Mouse (Mus musculus): ENCODE results near the gene Pi4ka. TPM values are rescaled to one million over a fixed set of nuclear protein-coding genes. Genes with fewer than 3 reads are reported as not detected.

Gene Pi4ka
- polyA plus RNA-seq, 2 experiments, result 36.5 to 62.3 TPM

DNA sequence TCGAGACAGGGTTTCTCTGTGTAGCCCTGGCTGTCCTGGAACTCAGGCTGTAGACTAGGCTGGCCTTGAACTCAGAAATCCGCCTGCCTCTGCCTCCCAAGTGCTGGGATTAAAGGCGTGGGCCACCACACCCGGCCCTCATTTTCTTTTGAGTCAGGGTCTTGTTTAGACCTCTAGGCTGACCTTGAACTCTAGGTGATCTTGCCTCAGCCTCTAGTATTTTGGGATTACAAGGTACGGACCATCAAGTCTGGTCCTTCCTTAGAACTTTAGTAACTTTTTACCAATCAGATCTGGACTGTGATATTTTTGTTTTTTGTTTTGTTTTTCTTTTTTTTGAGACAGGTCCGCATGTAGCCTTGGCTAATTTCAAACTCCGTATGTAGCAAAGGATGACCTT is 130.4 kb downstream of the Pi4ka start, which contains the start of gene Tmem191c:
Gene Tmem191c, plus strand, starts transcription at position 357 of the 400 bp plus-strand sequence.
- ATAC-seq (ENCODE audit: low FRiP score, low read depth) (no peak), DNase-seq (ENCODE audit: low spot score) (no peak)
- Histone ChIP-seq H3K9me3 (ENCODE audit: control insufficient read depth, low read length) (peaks cover 4% of the 10 kb centered on the region), H3K4me2 (replicated peaks; ENCODE audit: low read depth, low read length, severe bottlenecking) (peak within 1 kb of the TSS; percentile 92), H3K9ac (ENCODE audit: low read depth, low read length, severe bottlenecking) (peak within 1 kb of the TSS; percentile 50; the same call in 1 of the 2 replicates), H3K4me1 (ENCODE audit: control insufficient read depth, insufficient read depth, low read length) (peaks cover 16% of the 10 kb centered on the region), H3K27ac (replicated peaks; ENCODE audit: low read depth, low read length) (peak within 1 kb of the TSS; percentile 72), H3K27me3 (ENCODE audit: control insufficient read depth, insufficient read depth, low read length) (peaks cover 21% of the 10 kb centered on the region), H3K4me3 (replicated peaks; ENCODE audit: low read length) (peak within 1 kb of the TSS; percentile 56), H3K36me3 (ENCODE audit: control insufficient read depth, insufficient read depth, low read length) (peaks cover 15% of the 10 kb centered on the region)
- no peak for TF ChIP-seq POLR2A (IDR thresholded peaks at IDR 0.05; ENCODE audit: borderline replicate concordance, extremely low read depth, insufficient read depth, insufficient read length)
- 57% methylated on average over 7 of the region's 7 CpGs for WGBS

DNA sequence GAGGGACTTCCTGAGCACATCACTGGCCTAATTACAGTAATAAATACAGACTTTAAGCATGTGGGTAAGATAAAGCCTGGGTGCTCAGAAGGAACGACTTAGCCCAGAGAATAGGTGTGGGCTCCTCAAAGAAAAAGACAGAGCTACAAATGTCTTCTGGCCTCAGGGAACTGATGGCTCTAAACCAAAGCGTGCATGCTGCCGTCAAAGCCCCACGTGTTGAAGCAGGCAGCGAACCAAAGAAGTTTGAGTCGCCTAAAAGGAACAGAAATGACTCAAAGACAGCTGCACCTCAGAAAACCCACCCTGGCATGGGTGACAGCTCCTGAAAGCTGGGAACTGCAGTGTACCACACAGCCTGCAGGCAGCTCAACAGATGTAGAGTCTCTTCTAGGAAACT is 134.3 kb downstream of the Pi4ka start:
- no peak for TF ChIP-seq POLR2A (IDR thresholded peaks at IDR 0.05; ENCODE audit: borderline replicate concordance, extremely low read depth, insufficient read depth, insufficient read length)
- Histone ChIP-seq H3K4me3 (replicated peaks; ENCODE audit: low read length) (no peak overlapping the region), H3K36me3 (ENCODE audit: control insufficient read depth, insufficient read depth, low read length) (no peaks in the 10 kb centered on the region), H3K9ac (ENCODE audit: low read depth, low read length, severe bottlenecking) (no peak overlapping the region), H3K4me1 (ENCODE audit: control insufficient read depth, insufficient read depth, low read length) (peaks cover 4% of the 10 kb centered on the region), H3K27ac (replicated peaks; ENCODE audit: low read depth, low read length) (no peak overlapping the region), H3K27me3 (ENCODE audit: control insufficient read depth, insufficient read depth, low read length) (peaks cover 1% of the 10 kb centered on the region; the same call in 1 of the 2 replicates), H3K9me3 (ENCODE audit: control insufficient read depth, low read length) (peaks cover 4% of the 10 kb centered on the region), H3K4me2 (replicated peaks; ENCODE audit: low read depth, low read length, severe bottlenecking) (no peak overlapping the region)
- WGBS, result 69% methylated on average over 6 of the region's 6 CpGs
- no peak for DNase-seq (ENCODE audit: low spot score)
- no peak for ATAC-seq (ENCODE audit: low FRiP score, low read depth)

DNA sequence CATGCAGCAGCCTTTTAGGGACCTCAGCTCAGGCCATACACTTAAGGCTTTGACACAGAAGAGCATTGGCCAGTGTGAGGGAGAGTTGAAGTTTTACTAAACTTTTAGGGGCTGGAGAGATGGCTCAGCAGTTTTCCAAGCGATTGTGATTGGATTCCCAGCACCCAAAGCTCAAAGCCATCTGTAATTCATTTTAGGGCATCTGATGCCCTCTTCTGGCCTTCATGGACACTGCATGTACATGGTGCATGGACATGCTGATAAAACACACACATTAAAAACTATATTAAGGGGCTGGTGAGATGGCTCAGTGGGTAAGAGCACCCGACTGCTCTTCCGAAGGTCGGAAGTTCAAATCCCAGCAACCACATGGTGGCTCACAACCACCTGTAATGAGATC is 135.0 kb downstream of the Pi4ka start:
- Histone ChIP-seq H3K9me3 (ENCODE audit: control insufficient read depth, low read length) (peaks cover 4% of the 10 kb centered on the region), H3K9ac (ENCODE audit: low read depth, low read length, severe bottlenecking) (no peak overlapping the region)
- DNase-seq (ENCODE audit: low spot score), result no peak

DNA sequence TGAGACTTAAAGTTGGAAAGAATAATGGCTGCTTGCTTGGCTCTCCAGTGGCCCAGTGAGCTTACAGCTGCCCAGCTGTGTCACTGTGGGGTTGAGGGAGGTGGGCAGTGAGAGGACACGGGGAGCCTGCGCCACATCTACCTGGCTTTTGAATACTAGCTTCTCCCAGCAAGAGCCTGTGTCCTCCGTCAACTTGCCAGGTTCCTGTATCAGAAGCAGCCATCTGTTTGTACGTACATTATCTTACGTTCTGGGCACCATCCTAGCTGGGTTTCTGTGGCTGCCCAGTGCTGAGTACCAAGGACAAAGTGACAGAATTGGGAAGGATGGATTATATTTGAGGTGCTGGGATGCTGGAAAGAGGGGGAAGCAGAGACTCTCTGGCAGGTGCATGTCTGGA is 136.2 kb downstream of the Pi4ka start:
- ATAC-seq (ENCODE audit: low FRiP score, low read depth), result no peak
- Histone ChIP-seq H3K9me3 (ENCODE audit: control insufficient read depth, low read length) (peaks cover 4% of the 10 kb centered on the region), H3K4me2 (replicated peaks; ENCODE audit: low read depth, low read length, severe bottlenecking) (no peak overlapping the region), H3K27me3 (ENCODE audit: control insufficient read depth, insufficient read depth, low read length) (no peaks in the 10 kb centered on the region), H3K36me3 (ENCODE audit: control insufficient read depth, insufficient read depth, low read length) (no peaks in the 10 kb centered on the region), H3K4me1 (ENCODE audit: control insufficient read depth, insufficient read depth, low read length) (no peaks in the 10 kb centered on the region), H3K4me3 (replicated peaks; ENCODE audit: low read length) (no peak overlapping the region), H3K27ac (replicated peaks; ENCODE audit: low read depth, low read length) (no peak overlapping the region), H3K9ac (ENCODE audit: low read depth, low read length, severe bottlenecking) (no peak overlapping the region)
- WGBS, result 94% methylated on average over 5 of the region's 5 CpGs
- TF ChIP-seq POLR2A (IDR thresholded peaks at IDR 0.05; ENCODE audit: borderline replicate concordance, extremely low read depth, insufficient read depth, insufficient read length), result no peak
- no peak for DNase-seq (ENCODE audit: low spot score)

More for the DNA sequence above, 135.0 kb downstream of the Pi4ka start:
- TF ChIP-seq POLR2A (IDR thresholded peaks at IDR 0.05; ENCODE audit: borderline replicate concordance, extremely low read depth, insufficient read depth, insufficient read length), result no peak
- Histone ChIP-seq H3K4me2 (replicated peaks; ENCODE audit: low read depth, low read length, severe bottlenecking) (no peak overlapping the region), H3K36me3 (ENCODE audit: control insufficient read depth, insufficient read depth, low read length) (no peaks in the 10 kb centered on the region), H3K27ac (replicated peaks; ENCODE audit: low read depth, low read length) (no peak overlapping the region), H3K4me1 (ENCODE audit: control insufficient read depth, insufficient read depth, low read length) (no peaks in the 10 kb centered on the region), H3K4me3 (replicated peaks; ENCODE audit: low read length) (no peak overlapping the region), H3K27me3 (ENCODE audit: control insufficient read depth, insufficient read depth, low read length) (no peaks in the 10 kb centered on the region)
- 76% methylated on average over 4 of the region's 4 CpGs for WGBS
- ATAC-seq (ENCODE audit: low FRiP score, low read depth), result no peak

DNA sequence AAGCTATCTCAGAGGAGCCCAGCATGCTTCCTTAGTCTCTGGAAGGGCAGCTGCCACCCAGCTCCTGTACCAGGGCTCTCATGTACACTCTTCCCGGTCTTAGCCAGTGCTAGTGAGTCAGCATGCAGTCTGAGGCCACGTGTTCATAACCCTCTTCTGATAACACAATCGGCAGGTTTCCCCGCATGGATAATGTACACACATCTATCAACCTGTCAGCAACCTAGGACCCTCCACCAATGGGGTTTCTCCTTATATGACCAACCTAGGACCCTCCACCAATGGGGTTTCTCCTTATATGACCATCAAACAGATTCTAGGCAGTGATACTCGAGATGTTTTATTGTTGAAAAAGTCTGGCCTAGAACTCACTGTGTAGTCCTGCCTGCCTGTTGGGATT is 138.2 kb downstream of the Pi4ka start:
- no peak for TF ChIP-seq POLR2A (IDR thresholded peaks at IDR 0.05; ENCODE audit: borderline replicate concordance, extremely low read depth, insufficient read depth, insufficient read length)
- 71% methylated on average over 5 of the region's 5 CpGs for WGBS
- H3K9me3 ChIP-seq (ENCODE audit: control insufficient read depth, low read length), result peaks cover 4% of the 10 kb centered on the region
- H3K4me2 ChIP-seq (replicated peaks; ENCODE audit: low read depth, low read length, severe bottlenecking), result no peak overlapping the region
- H3K27me3 ChIP-seq (ENCODE audit: control insufficient read depth, insufficient read depth, low read length), result no peaks in the 10 kb centered on the region
- H3K9ac ChIP-seq (ENCODE audit: low read depth, low read length, severe bottlenecking), result no peak overlapping the region
- H3K4me1 ChIP-seq (ENCODE audit: control insufficient read depth, insufficient read depth, low read length), result no peaks in the 10 kb centered on the region
- no peak overlapping the region for H3K27ac ChIP-seq (replicated peaks; ENCODE audit: low read depth, low read length)
- DNase-seq (ENCODE audit: low spot score) (no peak), ATAC-seq (ENCODE audit: low FRiP score, low read depth) (no peak)
- no peak overlapping the region for H3K4me3 ChIP-seq (replicated peaks; ENCODE audit: low read length)
- no peaks in the 10 kb centered on the region for H3K36me3 ChIP-seq (ENCODE audit: control insufficient read depth, insufficient read depth, low read length)

DNA sequence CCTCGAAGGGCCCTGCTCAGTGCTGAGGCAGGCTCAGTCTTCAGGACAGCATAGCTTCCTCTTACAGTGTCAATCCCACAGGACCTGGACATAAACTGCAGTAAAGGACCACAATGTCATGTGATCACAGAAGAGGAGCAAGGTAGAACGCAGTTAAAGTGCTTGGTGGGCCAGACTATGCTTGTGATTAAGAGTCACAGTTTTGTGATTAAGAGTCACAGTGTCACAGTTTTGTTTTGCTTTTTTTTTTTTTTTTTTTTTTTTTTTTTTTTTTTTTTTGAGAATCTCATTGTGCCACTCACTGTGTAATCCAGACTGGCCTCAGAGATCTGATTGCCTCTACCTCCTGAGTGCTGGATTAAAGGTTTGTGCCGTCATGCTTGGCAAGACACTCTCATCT is 140.0 kb downstream of the Pi4ka start:
- ATAC-seq (ENCODE audit: low FRiP score, low read depth) (no peak), DNase-seq (ENCODE audit: low spot score) (no peak)
- WGBS, result 80% methylated on average over 3 of the region's 3 CpGs
- no peak overlapping the region for H3K4me2 ChIP-seq (replicated peaks; ENCODE audit: low read depth, low read length, severe bottlenecking)
- no peak for TF ChIP-seq POLR2A (IDR thresholded peaks at IDR 0.05; ENCODE audit: borderline replicate concordance, extremely low read depth, insufficient read depth, insufficient read length)
- H3K27me3 ChIP-seq (ENCODE audit: control insufficient read depth, insufficient read depth, low read length), result no peaks in the 10 kb centered on the region
- peaks cover 3% of the 10 kb centered on the region; the same call in 1 of the 2 replicates for H3K36me3 ChIP-seq (ENCODE audit: control insufficient read depth, insufficient read depth, low read length)
- H3K9me3 ChIP-seq (ENCODE audit: control insufficient read depth, low read length), result peaks cover 4% of the 10 kb centered on the region
- H3K4me3 ChIP-seq (replicated peaks; ENCODE audit: low read length), result no peak overlapping the region
- H3K27ac ChIP-seq (replicated peaks; ENCODE audit: low read depth, low read length), result no peak overlapping the region
- no peak overlapping the region for H3K9ac ChIP-seq (ENCODE audit: low read depth, low read length, severe bottlenecking)
- H3K4me1 ChIP-seq (ENCODE audit: control insufficient read depth, insufficient read depth, low read length), result no peaks in the 10 kb centered on the region

All from limb, embryonic 14.5 days (tissue).